In genomic region chr14:57664311-57664821, GRCm38 (mm10) we compare ENCODE assay signal across 7 mouse cellular contexts. TPM values are rescaled to one million over a fixed set of nuclear protein-coding genes. Genes with fewer than 3 reads are reported as not detected.
A peak's percentile ranks its signal among the peaks of the same experiment; 100 is the strongest.
DNase-seq lines count a peak whose midpoint lies in the region; ATAC-seq and TF ChIP-seq lines count a peak whose summit lies in the region.

No protein-coding gene starts in this region.

- peak overlapping the region; percentile 87 for H3K9ac ChIP-seq in forebrain, embryonic 11.5 days (ENCODE audit: low read length)
- H3K9ac ChIP-seq in kidney, embryonic 16.5 days (replicated peaks; ENCODE audit: low read length), result peak overlapping the region; percentile 90
- H3K9ac ChIP-seq in midbrain, embryonic 11.5 days (ENCODE audit: low read length), result peak overlapping the region; percentile 81

- no peak for TF ChIP-seq CTCF in thymus, adult 2 months (IDR thresholded peaks at IDR 0.05; ENCODE audit: borderline replicate concordance, control insufficient read depth, extremely low read depth, insufficient read depth, low read length, poor library complexity)

- no peak for DNase-seq in thymus, adult 2 months
- no peak for DNase-seq in thymus, postnatal 25 days
- DNase-seq in adrenal gland, adult 8-10 months, result peak; percentile 45
- no peak for DNase-seq in forebrain, embryonic 11.5 days (ENCODE audit: low spot score)
- DNase-seq in midbrain, embryonic 11.5 days (ENCODE audit: low spot score, missing footprints), result no peak
- no peak for DNase-seq in retina, postnatal 1 day

- H3K4me1 ChIP-seq in thymus, adult 2 months (replicated peaks; ENCODE audit: control insufficient read depth, insufficient read depth, low read length), result peaks cover 4% of the 10 kb centered on the region
- no peaks in the 10 kb centered on the region for H3K4me1 ChIP-seq in forebrain, embryonic 11.5 days (replicated peaks; ENCODE audit: control insufficient read depth, insufficient read depth, low read length)
- H3K4me1 ChIP-seq in kidney, embryonic 16.5 days (ENCODE audit: insufficient read depth, low read length), result peaks cover 15% of the 10 kb centered on the region
- peaks cover 6% of the 10 kb centered on the region; the same call in 1 of the 2 replicates for H3K4me1 ChIP-seq in midbrain, embryonic 11.5 days (ENCODE audit: control insufficient read depth, insufficient read depth, low read length)

- ATAC-seq in forebrain, embryonic 11.5 days (replicated peaks; ENCODE audit: low FRiP score), result peak; percentile 68
- ATAC-seq in kidney, embryonic 16.5 days (ENCODE audit: low FRiP score, low TSS enrichment), result peak; percentile 68
- ATAC-seq in midbrain, embryonic 11.5 days (ENCODE audit: low FRiP score), result peak; percentile 66

- no peak for TF ChIP-seq POLR2A in thymus, adult 2 months (IDR thresholded peaks at IDR 0.05; ENCODE audit: control insufficient read depth, extremely low read depth, insufficient read depth, low read length, poor library complexity)

- H3K36me3 ChIP-seq in thymus, adult 2 months (ENCODE audit: control insufficient read depth, insufficient read depth, low read length), result no peaks in the 10 kb centered on the region
- H3K36me3 ChIP-seq in forebrain, embryonic 11.5 days (ENCODE audit: control insufficient read depth, insufficient read depth, low read length), result no peaks in the 10 kb centered on the region
- H3K36me3 ChIP-seq in kidney, embryonic 16.5 days (ENCODE audit: insufficient read depth, low read length), result no peaks in the 10 kb centered on the region
- no peaks in the 10 kb centered on the region for H3K36me3 ChIP-seq in midbrain, embryonic 11.5 days (ENCODE audit: control insufficient read depth, insufficient read depth, low read length)

- no peaks in the 10 kb centered on the region for H3K27me3 ChIP-seq in thymus, adult 2 months (ENCODE audit: control insufficient read depth, insufficient read depth, low read length)
- H3K27me3 ChIP-seq in forebrain, embryonic 11.5 days (ENCODE audit: control insufficient read depth, insufficient read depth, low read length), result no peaks in the 10 kb centered on the region
- H3K27me3 ChIP-seq in kidney, embryonic 16.5 days (ENCODE audit: insufficient read depth, low read length), result no peaks in the 10 kb centered on the region
- no peaks in the 10 kb centered on the region for H3K27me3 ChIP-seq in midbrain, embryonic 11.5 days (ENCODE audit: control insufficient read depth, insufficient read depth, low read length)

- no peaks in the 10 kb centered on the region for H3K9me3 ChIP-seq in forebrain, embryonic 11.5 days (ENCODE audit: control insufficient read depth, low read length)
- no peaks in the 10 kb centered on the region for H3K9me3 ChIP-seq in kidney, embryonic 16.5 days (ENCODE audit: low read length)
- H3K9me3 ChIP-seq in midbrain, embryonic 11.5 days (ENCODE audit: control insufficient read depth, low read length), result no peaks in the 10 kb centered on the region

- H3K4me3 ChIP-seq in thymus, adult 2 months (ENCODE audit: control insufficient read depth, insufficient read depth, low read length), result peak overlapping the region; percentile 98
- peak overlapping the region; percentile 85 for H3K4me3 ChIP-seq in forebrain, embryonic 11.5 days (ENCODE audit: low read depth, low read length)
- H3K4me3 ChIP-seq in kidney, embryonic 16.5 days (ENCODE audit: low read length), result peak overlapping the region; percentile 78
- peak overlapping the region; percentile 77 for H3K4me3 ChIP-seq in midbrain, embryonic 11.5 days (ENCODE audit: low read depth, low read length)

- WGBS in thymus, adult 2 months, result 0% methylated on average over 19 of the region's 19 CpGs
- under 1% methylated on average over 19 of the region's 19 CpGs for WGBS in forebrain, embryonic 11.5 days
- WGBS in kidney, embryonic 16.5 days, result 0% methylated on average over 19 of the region's 19 CpGs
- WGBS in midbrain, embryonic 11.5 days, result 0% methylated on average over 19 of the region's 19 CpGs

- peak overlapping the region; percentile 91 for H3K4me2 ChIP-seq in forebrain, embryonic 11.5 days (ENCODE audit: low read depth, low read length, severe bottlenecking)
- peak overlapping the region; percentile 77 for H3K4me2 ChIP-seq in kidney, embryonic 16.5 days (replicated peaks; ENCODE audit: low read depth, low read length)
- peak overlapping the region; percentile 73 for H3K4me2 ChIP-seq in midbrain, embryonic 11.5 days

- peak overlapping the region; percentile 35 for H3K27ac ChIP-seq in thymus, adult 2 months (ENCODE audit: control insufficient read depth, insufficient read depth, low read length)
- peak overlapping the region; percentile 96 for H3K27ac ChIP-seq in forebrain, embryonic 11.5 days (ENCODE audit: low read depth, low read length)
- peak overlapping the region; percentile 88 for H3K27ac ChIP-seq in kidney, embryonic 16.5 days (ENCODE audit: low read length)
- peak overlapping the region; percentile 97 for H3K27ac ChIP-seq in midbrain, embryonic 11.5 days (ENCODE audit: low read depth, low read length)

RNA-seq across cellular contexts. Expression of gene Xpo4, which starts 0.9 kb away (rescaled TPM):
- 5.9 and 6.9 TPM in 2 replicates for polyA plus RNA-seq in thymus, adult 2 months (2012; rRNA removed)
- total RNA-seq in adrenal gland, adult 8-10 months (2022), result 10 to 100 TPM; 35.7 to 45.2 (median 38.1) TPM
- polyA plus RNA-seq in forebrain, embryonic 11.5 days (2014; fragmentation: Nextera tagmentation; extraction: Ambion mirVana), result 35.6 and 39.1 TPM in 2 replicates
- polyA plus RNA-seq in kidney, embryonic 16.5 days (2015; fragmentation: Nextera tagmentation; extraction: Ambion mirVana), result 19.8 and 24.3 TPM in 2 replicates
- 32.6 and 33.9 TPM in 2 replicates for polyA plus RNA-seq in midbrain, embryonic 11.5 days (2014; fragmentation: Nextera tagmentation; extraction: Ambion mirVana)

Comparison
In these comparisons a context has a peak if more than half of its experiments do, and no peak if none do; other contexts are left out.
1. H3K27ac ChIP-seq: peak in every context shown above with its lines; median percentile 97 in midbrain, embryonic 11.5 days; 96 in forebrain, embryonic 11.5 days; 88 in kidney, embryonic 16.5 days; 35 in thymus, adult 2 months.